Mouse (Mus musculus) c-Kit-positive CD71-negative TER-119-negative erythroid progenitor cells, embryonic 14.5 days (primary cell): ENCODE results near the gene Gm43191.
"Not testable (repeated sequence)": the region's sequence is repeated elsewhere in the genome, so short reads cannot be mapped to it uniquely, and the experiment has no call there.

Experiments used
- DNase-seq: peaks from one replicate; pipeline ENCODE4 v3.0.0-alpha.2; 2013; ENCODE audit warnings: low read depth

Gm43191 gene

GRCm38 (mm10) chr3:116681160-116681559 is at the start of gene Gm43191:
Gm43191 (minus strand) TSS chr3:116681260.
- DNase-seq = no peak

- no peak for DNase-seq
Measured at GRCm38 (mm10) chr3:116729483-116730174, 48.6 kb upstream of the Gm43191 start.

- no peak for DNase-seq
Measured at GRCm38 (mm10) chr3:116726807-116727206, 45.7 kb upstream of the Gm43191 start.

- DNase-seq = no peak
Measured at GRCm38 (mm10) chr3:116723496-116724481, 42.7 kb upstream of the Gm43191 start.

DNA sequence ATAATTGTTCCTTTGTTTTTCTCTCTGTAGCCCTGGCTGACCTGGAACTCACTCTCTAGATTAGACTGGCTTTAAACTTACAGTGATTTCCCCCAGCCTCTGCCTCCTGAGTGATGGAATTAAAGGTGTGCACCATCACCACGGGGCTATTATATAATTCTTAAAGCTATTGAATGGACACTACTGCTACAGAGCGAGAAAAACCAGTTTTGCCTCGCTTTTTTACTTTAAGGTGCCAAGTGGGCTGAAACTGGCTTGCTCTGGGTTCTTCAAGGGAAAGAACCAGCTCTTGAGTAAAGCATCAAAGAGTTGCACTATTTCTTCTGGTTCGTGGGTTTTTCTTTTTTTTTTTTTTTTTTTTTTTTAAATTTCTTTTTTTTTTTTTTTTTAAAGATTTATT is 41.9 kb upstream of the Gm43191 start:
- no peak for DNase-seq

GRCm38 (mm10) chr3:116718951-116719350 is 37.9 kb upstream of the Gm43191 start:
- DNase-seq = no peak

DNA sequence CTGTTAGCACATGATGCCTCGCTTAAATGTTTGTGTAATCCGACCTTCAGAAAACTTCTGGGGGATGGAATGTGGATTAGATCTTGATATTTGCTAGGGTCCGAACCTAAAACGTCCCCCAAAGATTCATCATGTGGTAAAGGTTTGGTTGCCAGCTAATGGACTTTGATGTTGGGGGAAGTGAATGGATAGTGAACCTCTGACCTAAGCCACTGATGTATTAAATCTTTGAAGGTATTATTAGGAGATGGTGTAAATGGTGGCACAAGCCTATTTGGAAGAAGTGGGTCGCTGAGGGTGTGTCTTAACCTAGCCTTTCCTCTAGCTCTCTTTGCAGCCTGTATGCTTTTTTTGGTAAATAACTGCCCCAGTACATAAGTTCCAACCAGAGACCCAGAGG is 32.0 kb upstream of the Gm43191 start:
- DNase-seq = no peak

GRCm38 (mm10) chr3:116712436-116712881 is 31.4 kb upstream of the Gm43191 start, which contains the start of gene Slc35a3:
Slc35a3 (minus strand) TSS chr3:116712831.
- DNase-seq = no peak

DNA sequence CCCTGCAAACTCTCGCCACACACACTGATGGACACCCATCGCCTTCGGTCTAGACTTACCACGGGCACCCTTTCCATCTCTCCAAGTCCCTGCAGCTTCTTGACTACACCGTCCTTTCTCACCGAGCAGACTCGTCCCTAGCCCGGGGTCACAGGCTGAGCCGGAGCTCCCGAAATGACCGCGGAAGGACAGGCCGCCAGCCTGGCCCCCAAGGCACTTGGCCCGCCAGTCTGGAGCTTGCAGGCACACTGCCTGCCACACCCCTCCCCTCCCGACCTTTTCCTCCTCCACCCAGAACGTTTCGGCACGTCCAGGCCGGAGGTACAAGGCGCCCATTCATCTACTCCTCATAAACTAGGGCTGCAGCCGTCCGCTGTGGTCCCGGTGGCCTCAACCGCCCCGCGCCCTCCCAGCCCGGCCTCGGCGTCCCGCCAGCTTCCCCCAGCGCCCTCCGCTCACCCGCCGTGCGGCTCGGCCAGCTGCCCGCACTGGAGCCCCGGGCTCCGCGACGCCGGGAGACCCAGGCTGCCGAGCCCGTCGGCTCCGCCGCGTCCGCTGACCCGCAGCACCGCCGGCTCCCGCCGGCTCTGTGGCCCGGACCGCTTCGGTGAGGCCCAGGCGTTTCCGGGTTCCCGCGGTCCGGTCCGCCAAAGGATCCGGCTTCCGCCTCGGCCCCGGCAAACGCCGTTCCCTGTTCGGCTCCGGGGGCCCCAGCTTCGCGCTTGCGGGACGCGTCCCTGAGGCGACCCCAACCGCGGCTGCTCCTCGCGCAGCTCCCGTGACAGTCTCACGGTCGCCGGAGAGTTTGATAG is 30.8 kb upstream of the Gm43191 start:
- peak; percentile 45 for DNase-seq

DNA sequence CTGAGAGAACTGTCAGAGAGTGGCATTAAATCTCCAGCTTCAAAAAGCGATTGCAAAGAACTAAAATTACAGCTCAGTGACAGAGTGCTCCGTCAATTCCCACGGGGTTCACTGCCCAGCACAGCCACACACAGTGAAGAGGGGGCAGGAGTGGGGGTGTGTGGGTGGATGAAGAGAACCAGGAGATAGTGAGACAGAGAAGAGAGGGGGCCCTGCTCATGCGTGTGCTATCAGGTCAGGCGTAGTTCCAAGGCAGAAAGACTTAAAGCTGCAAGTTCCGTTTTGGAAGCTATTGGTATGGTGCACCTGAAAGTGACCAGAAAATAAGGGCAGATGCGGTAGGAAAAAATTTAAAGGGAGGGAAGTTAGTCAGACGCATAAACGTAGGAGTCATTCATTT is 29.9 kb upstream of the Gm43191 start:
- no peak for DNase-seq

GRCm38 (mm10) chr3:116705637-116706204 is 24.7 kb upstream of the Gm43191 start:
- DNase-seq = no peak

DNA sequence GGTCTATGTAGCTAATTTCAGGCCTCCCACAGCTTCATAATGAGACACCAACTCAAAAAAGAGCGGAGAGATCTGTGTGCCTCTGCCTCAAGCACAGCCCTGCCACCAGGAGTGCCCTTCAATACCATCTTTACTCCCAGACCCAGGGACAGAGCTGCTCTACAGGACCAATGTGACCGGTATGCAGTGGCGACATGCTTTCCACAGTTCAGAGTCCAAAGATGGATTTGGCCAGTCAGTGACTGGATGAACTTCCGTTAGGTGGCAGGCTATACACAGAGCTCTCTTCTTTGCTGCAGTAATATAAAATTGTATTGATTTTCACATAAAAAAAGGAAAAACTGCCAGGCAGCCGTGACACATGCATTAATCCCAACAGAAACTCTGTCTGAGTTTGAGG is 22.8 kb upstream of the Gm43191 start:
- DNase-seq = no peak

- DNase-seq = no peak
Measured at GRCm38 (mm10) chr3:116702647-116703272, 21.7 kb upstream of the Gm43191 start.

DNA sequence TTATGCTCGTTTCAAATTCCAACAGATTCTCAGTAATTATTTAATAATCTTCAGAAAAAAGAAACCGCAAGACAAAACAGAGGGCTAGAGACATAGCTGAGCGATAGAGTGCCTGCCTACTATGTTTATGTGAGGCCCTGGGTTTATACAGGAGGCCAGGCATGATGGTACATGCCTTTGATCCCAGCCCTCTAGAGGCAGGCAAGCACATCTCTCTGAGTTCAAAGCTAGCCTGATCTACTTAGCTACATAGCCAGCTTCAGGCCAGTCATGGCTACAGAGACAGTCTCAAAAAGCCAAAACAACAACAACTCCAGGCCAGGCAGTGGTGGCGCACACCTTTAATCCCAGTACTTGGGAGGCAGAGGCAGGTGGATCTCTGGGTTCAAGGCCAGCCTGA is 20.5 kb upstream of the Gm43191 start:
- DNase-seq = no peak

DNA sequence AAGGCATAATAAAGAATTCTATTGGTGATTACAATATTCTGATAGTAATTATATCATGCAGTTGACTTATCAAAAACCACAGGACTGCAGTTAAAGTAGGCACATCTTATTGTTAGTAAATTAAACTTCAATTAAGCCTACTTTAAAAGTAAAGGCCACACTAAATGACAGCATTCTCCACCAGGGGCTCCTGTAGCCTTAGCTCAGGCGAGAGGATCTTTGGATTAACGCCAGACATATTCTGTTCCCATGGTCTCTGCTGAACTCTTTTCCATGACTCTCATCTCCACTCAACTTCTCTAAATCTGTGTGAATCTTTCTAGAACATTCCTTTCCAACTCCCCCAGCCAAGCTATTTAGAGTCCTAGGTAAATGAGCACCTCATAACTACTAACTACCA is 17.7 kb upstream of the Gm43191 start:
- no peak for DNase-seq

- no peak for DNase-seq
Measured at GRCm38 (mm10) chr3:116695666-116695985, 14.6 kb upstream of the Gm43191 start.

GRCm38 (mm10) chr3:116694955-116695665 is 14.1 kb upstream of the Gm43191 start:
- DNase-seq = no peak

GRCm38 (mm10) chr3:116694312-116694711 is 13.3 kb upstream of the Gm43191 start:
- no peak for DNase-seq

- not testable (repeated sequence) for DNase-seq
Measured at GRCm38 (mm10) chr3:116664281-116664680, 16.8 kb downstream of the Gm43191 start.

DNA sequence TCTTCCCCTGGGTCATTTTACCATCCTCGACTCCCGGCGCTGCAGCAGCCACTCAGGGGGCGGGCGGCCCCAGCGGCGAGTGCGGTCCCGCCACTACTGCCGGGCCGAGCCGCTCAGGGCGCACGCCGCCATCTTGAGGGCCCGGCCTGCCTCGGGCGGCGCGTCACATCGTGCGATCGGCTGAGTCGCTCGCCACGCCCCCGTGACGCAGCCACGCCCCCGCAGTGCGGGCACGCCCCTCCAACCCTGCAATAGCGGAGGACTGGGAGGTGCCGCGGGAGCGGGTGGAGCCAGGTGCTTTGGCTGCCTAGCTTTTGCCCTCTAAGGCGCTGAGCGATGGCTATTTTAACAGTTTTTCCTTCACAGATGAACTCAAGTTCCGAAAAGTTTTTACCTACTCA is 18.6 kb downstream of the Gm43191 start, which contains the start of gene Mfsd14a:
Mfsd14a (minus strand) TSS at position 215 of the 401 bp plus-strand sequence.
- peak; percentile 89 for DNase-seq
